Mouse (Mus musculus): Measurements from ENCODE around the gene Zfr. TPM values are rescaled to one million over a fixed set of nuclear protein-coding genes. Genes with fewer than 3 reads are reported as not detected.
A peak's percentile ranks its signal among the peaks of the same experiment; 100 is the strongest.
"Not testable (repeated sequence)": the region's sequence is repeated elsewhere in the genome, so short reads cannot be mapped to it uniquely, and the experiment has no call there.

The Zfr gene
- total RNA-seq, 2 experiments from 2014 or later, result 331 to 349 TPM

- DNase-seq (ENCODE audit: low spot score in 2 of 2), result no peak
- intact Hi-C loops (cut with DNase I), result no loop called here
Observed at GRCm38 (mm10) chr15:12100912-12101311, 16.7 kb upstream of the Zfr start.

- intact Hi-C loops (cut with DNase I), result no loop called here
- DNase-seq (ENCODE audit: low spot score in 2 of 2), result peak; percentile 24 to 57
Observed at GRCm38 (mm10) chr15:12103763-12104162, 13.9 kb upstream of the Zfr start.

GRCm38 (mm10) chr15:12104827-12105226 lies 12.8 kb upstream of the Zfr start:
- intact Hi-C loops (cut with DNase I), result no loop called here
- no peak for DNase-seq (ENCODE audit: low spot score in 2 of 2)

GRCm38 (mm10) chr15:12106430-12106829 lies 11.2 kb upstream of the Zfr start:
- peak; percentile 74 to 75 for DNase-seq (ENCODE audit: low spot score in 2 of 2)
- intact Hi-C loops (cut with DNase I), result no loop called here

GRCm38 (mm10) chr15:12108200-12108599 lies 9.4 kb upstream of the Zfr start:
- intact Hi-C loops (cut with DNase I), result no loop called here
- DNase-seq (ENCODE audit: low spot score in 2 of 2), result no peak

- intact Hi-C loops (cut with DNase I); DNase-seq (ENCODE audit: low spot score in 2 of 2): not testable (repeated sequence)
Observed at GRCm38 (mm10) chr15:12108922-12109321, 8.7 kb upstream of the Zfr start.

- DNase-seq (ENCODE audit: low spot score in 2 of 2), result no peak
- intact Hi-C loops (cut with DNase I), result loop anchor here (10.0 kb wide), 1 partner anchor 214 kb away; the partner anchor contains the start of genes 1810049J17Rik and Golph3
Observed at GRCm38 (mm10) chr15:12111232-12111631, 6.4 kb upstream of the Zfr start.

GRCm38 (mm10) chr15:12113411-12113810 lies 4.2 kb upstream of the Zfr start:
- DNase-seq (ENCODE audit: low spot score in 2 of 2), result no peak
- intact Hi-C loops (cut with DNase I), result loop anchor here (2.0 to 10.0 kb wide), 2 partner anchors 21 to 211 kb away; partner anchors contain the start of genes 1810049J17Rik and Golph3

GRCm38 (mm10) chr15:12114546-12114945 lies 3.1 kb upstream of the Zfr start:
- intact Hi-C loops (cut with DNase I), result loop anchor here (10.0 kb wide), 1 partner anchor 210 kb away; the partner anchor contains the start of genes 1810049J17Rik and Golph3

GRCm38 (mm10) chr15:12115722-12116230 lies 1.9 kb upstream of the Zfr start:
- intact Hi-C loops (cut with DNase I), result loop anchor here (5.0 to 10.0 kb wide), 2 partner anchors 123 to 209 kb away; partner anchors contain the start of genes 1810049J17Rik and Golph3
- no peak for DNase-seq (ENCODE audit: low spot score in 2 of 2)

More at GRCm38 (mm10) chr15:12114546-12114945, 3.1 kb upstream of the Zfr start:
- DNase-seq (ENCODE audit: low spot score in 2 of 2), result no peak

- intact Hi-C loops (cut with DNase I), result loop anchor here (5.0 to 10.0 kb wide), 2 partner anchors 126 to 207 kb away; partner anchors contain the start of genes 1810049J17Rik and Golph3
Observed at GRCm38 (mm10) chr15:12118093-12118431, 431 bp downstream of the Zfr start.

GRCm38 (mm10) chr15:12118432-12119128 lies 949 bp downstream of the Zfr start:
- intact Hi-C loops (cut with DNase I), result loop anchor here (5.0 to 10.0 kb wide), 2 partner anchors 126 to 206 kb away; partner anchors contain the start of genes 1810049J17Rik and Golph3
- DNase-seq (ENCODE audit: low spot score in 2 of 2), result peak; percentile 37 to 43

More at GRCm38 (mm10) chr15:12118093-12118431, 431 bp downstream of the Zfr start:
- no peak for DNase-seq (ENCODE audit: low spot score in 2 of 2)

- DNase-seq (ENCODE audit: low spot score in 2 of 2), result no peak
- intact Hi-C loops (cut with DNase I), result loop anchor here (5.0 to 10.0 kb wide), 2 partner anchors 127 to 206 kb away; partner anchors contain the start of genes 1810049J17Rik and Golph3
Observed at GRCm38 (mm10) chr15:12119129-12119466, 1.5 kb downstream of the Zfr start.

- DNase-seq (ENCODE audit: low spot score in 2 of 2), result no peak
- intact Hi-C loops (cut with DNase I), result no loop called here
Observed at GRCm38 (mm10) chr15:12124913-12125312, 7.3 kb downstream of the Zfr start.

- intact Hi-C loops (cut with DNase I); DNase-seq (ENCODE audit: low spot score in 2 of 2): not testable (repeated sequence)
Observed at GRCm38 (mm10) chr15:12130871-12131270, 13.2 kb downstream of the Zfr start.

GRCm38 (mm10) chr15:12134546-12134945 lies 16.9 kb downstream of the Zfr start:
- intact Hi-C loops (cut with DNase I), result no loop called here
- DNase-seq (ENCODE audit: low spot score in 2 of 2), result no peak

- intact Hi-C loops (cut with DNase I), result no loop called here
- DNase-seq (ENCODE audit: low spot score in 2 of 2), result no peak
Observed at GRCm38 (mm10) chr15:12135368-12135767, 17.7 kb downstream of the Zfr start.

GRCm38 (mm10) chr15:12136371-12136770 lies 18.7 kb downstream of the Zfr start:
- no peak for DNase-seq (ENCODE audit: low spot score in 2 of 2)
- intact Hi-C loops (cut with DNase I), result no loop called here

- intact Hi-C loops (cut with DNase I), result no loop called here
- no peak for DNase-seq (ENCODE audit: low spot score in 2 of 2)
Observed at GRCm38 (mm10) chr15:12140985-12141729, 23.5 kb downstream of the Zfr start.

GRCm38 (mm10) chr15:12147423-12147822 lies 29.8 kb downstream of the Zfr start:
- DNase-seq (ENCODE audit: low spot score in 2 of 2), result no peak
- intact Hi-C loops (cut with DNase I), result no loop called here

Measured in left cerebral cortex, postnatal 36 days (tissue).